Mouse (Mus musculus) midbrain, embryonic 15.5 days (tissue): ENCODE measurements at regions not wholly inside any gene's neighbourhood (a gene's known extent, or its start where the extent isn't known, plus 50 kb on each side); places are given as distances from the start of the nearest gene placed in this dataset.

Experiments
- ATAC-seq: fragments of 200-750 bp; cut with Nextera tagmentation; replicated peaks from 2 replicates; pipeline ENCODE4 v1.8.0; 2017; ENCODE audit warnings: moderate TSS enrichment
- H3K27ac ChIP-seq: fragments of 300-500 bp; sonication (generic); 2 replicates; pipeline ENCODE4 v1.5.1; 2015; ENCODE audit warnings: mild to moderate bottlenecking, inconsistent platforms
- H3K27me3 ChIP-seq: fragments of 300-500 bp; sonication (generic); replicated peaks from 2 replicates; pipeline ENCODE4 v1.6.1; 2015; ENCODE audit warnings: inconsistent platforms
- H3K36me3 ChIP-seq: fragments of 300-500 bp; sonication (generic); replicated peaks from 2 replicates; pipeline ENCODE4 v1.6.1; 2015; ENCODE audit warnings: inconsistent platforms
- H3K4me1 ChIP-seq: fragments of 300-500 bp; sonication (generic); 2 replicates; pipeline ENCODE4 v1.6.1; 2015; ENCODE audit warnings: inconsistent platforms
- H3K4me2 ChIP-seq: fragments of 300-500 bp; sonication (generic); 2 replicates; pipeline ENCODE4 v1.6.1; 2015; ENCODE audit warnings: inconsistent platforms, mild to moderate bottlenecking, moderate library complexity
- H3K4me3 ChIP-seq: fragments of 300-500 bp; sonication (generic); 2 replicates; pipeline ENCODE4 v1.5.1; 2015; ENCODE audit warnings: mild to moderate bottlenecking, inconsistent platforms
- H3K9ac ChIP-seq: fragments of 300-500 bp; sonication (generic); 2 replicates; pipeline ENCODE4 v1.6.1; 2015; ENCODE audit warnings: mild to moderate bottlenecking, inconsistent platforms
- H3K9me3 ChIP-seq: fragments of 300-500 bp; sonication (generic); 2 replicates; pipeline ENCODE4 v1.6.1; 2016; ENCODE audit warnings: inconsistent platforms
- WGBS: fragments of 180-500 bp; shearing (Covaris S2); methylation state at CpG from one replicate; pipeline ENCODE4 v1.1.7; 2015; ENCODE audit warnings: mixed read lengths; 5-methylcytosine and 5-hydroxymethylcytosine counted together

DNA sequence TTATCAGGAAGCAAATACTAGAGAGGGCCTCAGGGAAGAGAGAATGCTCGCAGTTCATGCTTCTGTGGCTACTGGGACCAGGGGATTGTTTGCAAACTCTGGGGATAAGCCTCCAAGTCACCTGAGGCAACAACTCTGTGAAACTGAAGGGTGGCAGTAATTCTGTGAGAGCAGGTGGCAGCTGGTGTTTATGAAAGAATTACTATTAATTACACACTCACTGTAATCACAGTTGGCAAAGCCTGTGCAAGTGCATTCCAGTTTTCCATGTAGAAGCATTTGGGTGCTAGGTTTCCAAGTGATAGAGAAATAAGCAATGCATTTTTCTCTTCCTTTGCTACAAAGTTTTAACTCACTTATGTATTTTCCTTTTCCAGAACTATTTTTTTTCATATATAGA is 578.5 kb downstream of the Ets1 start:
- Histone ChIP-seq H3K4me2 (no peak overlapping the region), H3K9me3 (no peaks in the 10 kb centered on the region), H3K4me1 (no peaks in the 10 kb centered on the region), H3K9ac (no peak overlapping the region), H3K36me3 (no peaks in the 10 kb centered on the region), H3K4me3 (no peak overlapping the region), H3K27me3 (no peaks in the 10 kb centered on the region), H3K27ac (no peak overlapping the region)
- WGBS: 64% methylated on average over 1 of the region's 1 CpGs
- no peak for ATAC-seq

- 78% methylated on average over 4 of the region's 4 CpGs for WGBS
- ATAC-seq: no peak
Observed at GRCm38 (mm10) chr9:33220981-33221380, 585.0 kb downstream of the Ets1 start.

DNA sequence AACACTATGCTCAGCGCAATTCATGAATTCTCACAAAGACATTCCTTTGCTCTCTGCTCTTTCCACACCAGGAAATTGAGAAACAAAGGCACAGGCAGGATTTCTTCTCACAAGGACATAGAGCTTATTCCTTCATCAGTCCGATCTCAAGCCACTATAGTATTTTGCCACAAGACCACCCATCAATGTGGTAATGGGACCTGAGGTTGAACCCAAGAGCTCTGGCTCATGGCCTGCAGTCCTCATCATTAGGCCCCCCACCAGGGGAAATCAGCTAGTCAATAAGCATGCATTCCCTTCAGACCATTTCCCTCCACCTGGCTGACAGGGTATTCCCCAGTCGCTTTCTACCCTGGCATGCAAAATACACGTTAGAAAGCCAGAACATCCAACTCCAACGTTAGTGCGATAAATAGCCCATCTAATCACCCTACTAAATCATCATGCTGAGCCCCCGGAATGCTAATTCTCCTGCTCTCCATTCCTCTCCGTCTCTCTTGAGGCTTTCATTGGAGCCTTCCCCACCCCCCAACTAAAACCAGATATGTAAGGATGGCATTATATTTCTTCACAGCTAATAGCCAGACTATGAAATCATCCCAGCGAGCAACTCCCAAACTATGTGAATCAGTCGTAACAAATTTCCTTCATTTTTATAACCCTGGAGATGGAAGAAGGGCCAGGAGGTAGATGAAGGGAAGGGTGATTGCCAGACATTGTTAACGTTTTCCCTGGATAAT is 586.2 kb downstream of the Ets1 start:
- no peak for ATAC-seq
- 83% methylated on average over 11 of the region's 11 CpGs for WGBS

More at GRCm38 (mm10) chr9:33220981-33221380, 585.0 kb downstream of the Ets1 start:
- H3K9ac ChIP-seq: no peak overlapping the region
- H3K9me3 ChIP-seq: no peaks in the 10 kb centered on the region
- no peaks in the 10 kb centered on the region for H3K36me3 ChIP-seq
- no peak overlapping the region for H3K4me3 ChIP-seq
- H3K27ac ChIP-seq: no peak overlapping the region
- H3K4me1 ChIP-seq: no peaks in the 10 kb centered on the region
- no peaks in the 10 kb centered on the region for H3K27me3 ChIP-seq
- no peak overlapping the region for H3K4me2 ChIP-seq

DNA sequence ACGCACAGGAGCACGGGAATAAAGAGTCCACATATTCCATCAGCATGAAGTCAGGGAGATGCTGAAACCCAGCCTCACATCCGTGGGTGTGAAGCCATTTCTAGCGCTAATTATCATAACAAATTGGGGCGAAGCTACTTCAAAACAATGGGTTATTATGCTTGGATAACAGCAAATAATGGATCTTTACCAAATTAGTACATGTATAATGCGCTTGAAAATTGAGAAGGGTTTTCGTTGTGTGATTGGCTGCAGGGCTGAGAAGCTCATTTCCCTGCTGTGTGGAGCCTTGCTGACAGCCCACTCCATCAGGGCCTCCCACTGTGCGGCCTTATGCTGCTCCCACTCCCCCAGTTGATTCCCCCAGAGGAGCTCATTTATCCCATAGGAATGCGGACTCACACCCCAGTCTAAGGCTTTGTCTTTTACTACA is 597.7 kb downstream of the Ets1 start:
- no peaks in the 10 kb centered on the region for H3K27me3 ChIP-seq
- H3K27ac ChIP-seq: no peak overlapping the region
- WGBS: 16% methylated on average over 9 of the region's 9 CpGs
- H3K4me3 ChIP-seq: no peak overlapping the region
- no peak for ATAC-seq
- H3K36me3 ChIP-seq: no peaks in the 10 kb centered on the region
- no peaks in the 10 kb centered on the region for H3K4me1 ChIP-seq
- no peak overlapping the region for H3K4me2 ChIP-seq
- H3K9me3 ChIP-seq: no peaks in the 10 kb centered on the region
- H3K9ac ChIP-seq: no peak overlapping the region

More for the DNA sequence above, 586.2 kb downstream of the Ets1 start:
- Histone ChIP-seq H3K27ac (no peak overlapping the region), H3K4me2 (no peak overlapping the region), H3K9me3 (no peaks in the 10 kb centered on the region), H3K27me3 (no peaks in the 10 kb centered on the region), H3K4me3 (no peak overlapping the region), H3K4me1 (no peaks in the 10 kb centered on the region), H3K36me3 (no peaks in the 10 kb centered on the region), H3K9ac (no peak overlapping the region)

- Histone ChIP-seq H3K9ac (no peak overlapping the region), H3K4me2 (no peak overlapping the region), H3K9me3 (no peaks in the 10 kb centered on the region), H3K27ac (no peak overlapping the region), H3K36me3 (no peaks in the 10 kb centered on the region), H3K27me3 (no peaks in the 10 kb centered on the region), H3K4me1 (no peaks in the 10 kb centered on the region), H3K4me3 (no peak overlapping the region)
- 87% methylated on average over 2 of the region's 2 CpGs for WGBS
- no peak for ATAC-seq
Observed at GRCm38 (mm10) chr9:33238190-33238589, 602.2 kb downstream of the Ets1 start.

DNA sequence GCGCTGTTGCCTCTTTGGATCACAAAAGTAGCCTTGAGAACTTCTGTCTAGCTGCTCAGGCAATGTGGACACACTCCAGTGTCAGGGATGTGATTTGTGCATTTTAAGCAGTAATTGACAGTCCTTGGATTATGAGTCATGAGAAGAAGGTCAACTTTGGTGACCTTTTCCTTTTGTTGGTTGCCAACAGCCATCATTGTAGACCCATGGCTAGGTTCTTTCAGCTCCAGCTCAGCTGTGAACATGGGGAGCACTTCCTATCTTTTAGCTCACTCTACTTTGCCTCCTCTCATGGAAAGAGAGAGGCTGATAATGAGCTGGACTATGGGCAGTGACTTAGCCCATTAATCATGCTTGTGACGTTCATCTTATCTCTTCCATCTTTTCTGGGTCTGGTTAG is 602.8 kb downstream of the Ets1 start:
- no peaks in the 10 kb centered on the region for H3K4me1 ChIP-seq
- no peak overlapping the region for H3K9ac ChIP-seq
- H3K27ac ChIP-seq: no peak overlapping the region
- no peaks in the 10 kb centered on the region for H3K27me3 ChIP-seq
- H3K36me3 ChIP-seq: no peaks in the 10 kb centered on the region
- WGBS: 84% methylated on average over 2 of the region's 2 CpGs
- H3K4me2 ChIP-seq: no peak overlapping the region
- no peak overlapping the region for H3K4me3 ChIP-seq
- H3K9me3 ChIP-seq: no peaks in the 10 kb centered on the region
- no peak for ATAC-seq

GRCm38 (mm10) chr9:33240506-33240905 is 604.5 kb downstream of the Ets1 start:
- 36% methylated on average over 1 of the region's 1 CpGs for WGBS

DNA sequence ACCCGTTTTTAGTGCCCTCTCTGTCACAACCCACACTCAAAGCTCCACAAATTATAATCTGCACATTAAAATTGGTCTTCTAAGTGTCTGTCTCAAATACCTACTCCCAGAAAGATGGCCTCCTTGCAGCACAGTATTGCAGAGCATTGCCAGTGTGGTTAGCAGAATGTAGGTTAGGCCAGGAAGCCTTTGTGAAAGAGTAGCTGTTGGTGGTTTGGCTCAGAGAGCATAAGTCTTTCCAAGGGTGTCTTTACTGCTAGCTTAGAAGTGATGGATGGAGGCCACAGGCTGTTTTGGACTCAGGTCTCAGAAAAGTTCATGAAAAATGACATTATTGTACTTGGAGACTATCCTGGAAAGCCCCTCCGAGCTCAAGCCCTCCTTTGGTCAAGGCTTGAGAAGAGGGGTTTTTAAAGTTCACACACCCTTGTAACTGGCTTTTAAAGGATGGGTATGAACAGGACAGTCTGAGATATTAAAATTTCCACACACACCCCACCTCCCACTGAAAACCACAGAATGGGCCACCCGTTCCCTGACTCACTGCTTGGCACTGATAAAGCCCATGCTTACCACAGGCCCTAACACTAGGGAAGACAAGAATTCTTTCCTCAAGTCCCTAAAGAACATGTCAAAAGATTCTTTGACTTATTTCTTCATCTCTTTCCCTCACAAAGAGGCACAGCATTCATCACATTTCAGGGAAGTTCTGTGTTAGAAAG is 605.1 kb downstream of the Ets1 start:
- Histone ChIP-seq H3K4me3 (no peak overlapping the region), H3K4me2 (no peak overlapping the region), H3K4me1 (no peaks in the 10 kb centered on the region), H3K36me3 (no peaks in the 10 kb centered on the region), H3K9ac (no peak overlapping the region), H3K27me3 (no peaks in the 10 kb centered on the region), H3K27ac (no peak overlapping the region), H3K9me3 (no peaks in the 10 kb centered on the region)
- 88% methylated on average over 3 of the region's 3 CpGs for WGBS
- ATAC-seq: no peak

More at GRCm38 (mm10) chr9:33240506-33240905, 604.5 kb downstream of the Ets1 start:
- Histone ChIP-seq H3K9ac (no peak overlapping the region), H3K36me3 (no peaks in the 10 kb centered on the region), H3K4me2 (no peak overlapping the region), H3K4me3 (no peak overlapping the region), H3K27me3 (no peaks in the 10 kb centered on the region), H3K9me3 (no peaks in the 10 kb centered on the region), H3K4me1 (no peaks in the 10 kb centered on the region), H3K27ac (no peak overlapping the region)
- no peak for ATAC-seq

DNA sequence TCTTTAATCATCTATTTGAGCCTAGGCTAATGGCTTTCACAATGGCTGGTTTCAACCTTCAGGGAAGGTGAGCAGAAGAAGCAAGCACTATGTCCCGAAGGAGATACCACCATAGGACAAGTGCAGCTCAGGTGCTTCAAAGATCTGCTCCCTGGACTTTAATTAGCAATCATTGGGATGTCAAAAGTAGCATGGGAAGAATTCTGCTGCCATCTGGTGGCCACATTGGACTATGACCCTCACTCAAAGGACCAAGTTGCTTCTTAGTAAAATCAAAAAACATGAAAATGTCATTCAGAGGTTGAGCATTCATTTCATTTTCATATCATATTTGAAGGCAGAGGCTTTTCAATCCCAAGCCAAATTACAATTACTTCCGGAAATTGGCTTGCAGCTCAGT is 610.9 kb downstream of the Ets1 start:
- WGBS: 36% methylated on average over 2 of the region's 2 CpGs
- H3K27me3 ChIP-seq: no peaks in the 10 kb centered on the region
- no peaks in the 10 kb centered on the region for H3K36me3 ChIP-seq
- no peaks in the 10 kb centered on the region for H3K4me1 ChIP-seq
- no peak for ATAC-seq
- no peak overlapping the region for H3K9ac ChIP-seq
- no peak overlapping the region for H3K4me3 ChIP-seq
- H3K4me2 ChIP-seq: no peak overlapping the region
- peaks cover 5% of the 10 kb centered on the region; the same call in 1 of the 2 replicates for H3K9me3 ChIP-seq
- no peak overlapping the region for H3K27ac ChIP-seq

DNA sequence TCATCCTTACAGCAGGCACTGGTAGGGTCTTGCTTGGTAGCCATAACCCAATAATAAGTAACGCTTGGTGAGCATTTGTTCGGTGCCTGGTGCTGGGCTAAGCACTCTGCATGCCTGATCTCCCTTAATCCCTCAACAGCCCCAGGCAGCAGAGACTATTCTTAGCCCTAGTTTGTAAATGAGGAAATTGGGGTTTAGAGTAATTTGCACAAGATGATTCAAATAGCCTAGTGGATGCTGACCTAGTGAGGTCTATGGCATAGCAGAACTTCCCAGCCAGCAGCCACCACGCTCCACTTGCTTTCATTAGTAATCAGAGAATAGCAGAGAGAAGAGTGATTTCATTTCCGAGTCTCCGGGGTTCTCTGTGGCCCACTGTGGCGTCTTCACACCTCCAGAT is 622.2 kb downstream of the Ets1 start:
- no peaks in the 10 kb centered on the region for H3K27me3 ChIP-seq
- WGBS: 20% methylated on average over 6 of the region's 6 CpGs
- H3K4me1 ChIP-seq: 0 out of 2 replicates have a peak, but pooled peaks cover 4% of the 10 kb centered on the region
- H3K4me3 ChIP-seq: no peak overlapping the region
- no peak overlapping the region for H3K9ac ChIP-seq
- no peak for ATAC-seq
- H3K4me2 ChIP-seq: no peak overlapping the region
- no peaks in the 10 kb centered on the region for H3K36me3 ChIP-seq
- no peak overlapping the region for H3K27ac ChIP-seq
- H3K9me3 ChIP-seq: no peaks in the 10 kb centered on the region

GRCm38 (mm10) chr9:33260171-33260570 is 624.1 kb downstream of the Ets1 start:
- Histone ChIP-seq H3K9me3 (no peaks in the 10 kb centered on the region), H3K4me1 (0 out of 2 replicates have a peak, but pooled peaks cover 4% of the 10 kb centered on the region), H3K9ac (no peak overlapping the region), H3K36me3 (no peaks in the 10 kb centered on the region), H3K4me2 (no peak overlapping the region), H3K4me3 (no peak overlapping the region), H3K27ac (no peak overlapping the region), H3K27me3 (no peaks in the 10 kb centered on the region)
- 33% methylated on average over 4 of the region's 4 CpGs for WGBS
- 0 out of 2 replicates have a peak, but pooled peaks have one; percentile 65 for ATAC-seq

DNA sequence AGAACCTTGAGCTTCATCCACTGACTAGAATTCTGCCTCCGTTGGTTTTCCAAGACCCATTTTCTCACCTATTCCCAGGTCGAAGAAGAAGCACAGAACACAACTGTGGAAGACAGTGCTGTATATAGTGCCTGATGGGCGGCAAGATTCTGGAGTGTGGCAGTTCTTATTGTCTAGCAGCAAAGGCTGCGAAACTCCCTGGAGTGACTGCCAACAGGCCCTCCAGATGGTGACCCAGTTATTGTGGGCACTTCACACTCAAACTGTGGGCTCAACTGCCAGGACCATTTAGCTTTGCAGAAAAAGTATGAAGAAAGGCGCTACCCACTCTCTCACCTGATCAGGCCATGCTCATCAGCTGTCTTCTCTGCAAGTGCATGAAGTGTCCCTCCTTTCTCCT is 653.4 kb downstream of the Ets1 start:
- Histone ChIP-seq H3K9me3 (no peaks in the 10 kb centered on the region), H3K4me1 (no peaks in the 10 kb centered on the region), H3K27me3 (no peaks in the 10 kb centered on the region), H3K4me2 (no peak overlapping the region), H3K36me3 (no peaks in the 10 kb centered on the region), H3K27ac (no peak overlapping the region), H3K4me3 (no peak overlapping the region), H3K9ac (no peak overlapping the region)
- ATAC-seq: no peak
- WGBS: 89% methylated on average over 5 of the region's 5 CpGs

GRCm38 (mm10) chr9:33292116-33292515 is 656.1 kb downstream of the Ets1 start:
- no peak for ATAC-seq
- H3K27ac ChIP-seq: no peak overlapping the region
- no peak overlapping the region for H3K4me2 ChIP-seq
- H3K9ac ChIP-seq: no peak overlapping the region
- H3K4me3 ChIP-seq: no peak overlapping the region
- no peaks in the 10 kb centered on the region for H3K27me3 ChIP-seq
- H3K9me3 ChIP-seq: no peaks in the 10 kb centered on the region
- H3K4me1 ChIP-seq: no peaks in the 10 kb centered on the region
- H3K36me3 ChIP-seq: no peaks in the 10 kb centered on the region
